Mouse (Mus musculus) layer of hippocampus, adult 9-11 months (tissue): Measurements from ENCODE around the gene Tor4a.

Source experiments
- DNase-seq: peaks from one replicate; pipeline ENCODE4 v3.0.0; 2022

Tor4a gene

GRCm38 (mm10) chr2:25224766-25225752 lies 28.4 kb upstream of the Tor4a start:
- DNase-seq = peak; percentile 100

GRCm38 (mm10) chr2:25224492-25224765 lies 27.7 kb upstream of the Tor4a start, which contains the start of gene Tubb4b:
TSS of gene Tubb4b (minus strand) at chr2:25224702.
- DNase-seq = no peak

GRCm38 (mm10) chr2:25223681-25224491 lies 27.2 kb upstream of the Tor4a start:
- DNase-seq = peak; percentile 83

GRCm38 (mm10) chr2:25221331-25221772 lies 24.7 kb upstream of the Tor4a start:
- DNase-seq = no peak

GRCm38 (mm10) chr2:25218445-25218844 lies 21.8 kb upstream of the Tor4a start, which contains the start of gene Fam166a:
TSS of gene Fam166a (plus strand) at chr2:25218745.
- no peak for DNase-seq

GRCm38 (mm10) chr2:25217666-25218065 lies 21.0 kb upstream of the Tor4a start:
- DNase-seq = no peak

GRCm38 (mm10) chr2:25214444-25214843 lies 17.8 kb upstream of the Tor4a start, which contains the start of gene Stpg3:
TSS of gene Stpg3 (minus strand) at chr2:25214637.
- DNase-seq = no peak

- DNase-seq = no peak
Observed at GRCm38 (mm10) chr2:25213266-25213865, 16.7 kb upstream of the Tor4a start.

GRCm38 (mm10) chr2:25211121-25211670 lies 14.5 kb upstream of the Tor4a start, which contains the start of gene Nelfb:
TSS of gene Nelfb (minus strand) at chr2:25211489.
- peak; percentile 86 for DNase-seq

GRCm38 (mm10) chr2:25210686-25211085 lies 14.0 kb upstream of the Tor4a start:
- DNase-seq = no peak

- DNase-seq = no peak
Observed at GRCm38 (mm10) chr2:25207593-25207992, 10.9 kb upstream of the Tor4a start.

GRCm38 (mm10) chr2:25203631-25204214 lies 7.0 kb upstream of the Tor4a start:
- no peak for DNase-seq

- DNase-seq = no peak
Observed at GRCm38 (mm10) chr2:25200631-25201030, 3.9 kb upstream of the Tor4a start.

GRCm38 (mm10) chr2:25197946-25198345 lies 1.3 kb upstream of the Tor4a start:
- DNase-seq = no peak

GRCm38 (mm10) chr2:25197191-25197590 lies 505 bp upstream of the Tor4a start:
- DNase-seq = no peak

- DNase-seq = no peak
Observed at GRCm38 (mm10) chr2:25195211-25196156, 1.2 kb downstream of the Tor4a start.

- no peak for DNase-seq
Observed at GRCm38 (mm10) chr2:25194486-25195171, 2.1 kb downstream of the Tor4a start.

GRCm38 (mm10) chr2:25194006-25194405 lies 2.7 kb downstream of the Tor4a start:
- no peak for DNase-seq

- DNase-seq = peak; percentile 82
Observed at GRCm38 (mm10) chr2:25193330-25193770, 3.3 kb downstream of the Tor4a start.

- no peak for DNase-seq
Observed at GRCm38 (mm10) chr2:25187841-25188240, 8.8 kb downstream of the Tor4a start.
